Mouse (Mus musculus) layer of hippocampus, postnatal 25 days (tissue): Measurements from ENCODE around the gene Ctnna3. TPM values are rescaled to one million over a fixed set of nuclear protein-coding genes. Genes with fewer than 3 reads are reported as not detected.
A peak's percentile ranks its signal among the peaks of the same experiment; 100 is the strongest.

Experiments
- DNase-seq, 2 experiments: peaks; one replicate each; pipeline ENCODE4 v3.0.0; 2022; ENCODE audit warnings: mixed read lengths in 2 of 2, low spot score in 1 of 2; ENCODE audit errors: extremely low spot score in 1 of 2
- total RNA-seq, 2 experiments: library from RNA; stranded (reverse); gene quantifications; 2 replicates each; pipeline ENCODE4 v1.2.3; 2021

The Ctnna3 gene
- total RNA-seq, 2 experiments from 2014 or later = 1.5 to 1.7 TPM

GRCm38 (mm10) chr10:63654560-63654959 lies 224.7 kb downstream of the Ctnna3 start:
- no peak for DNase-seq

GRCm38 (mm10) chr10:63676343-63676742 lies 246.4 kb downstream of the Ctnna3 start:
- no peak for DNase-seq

GRCm38 (mm10) chr10:63689233-63689632 lies 259.3 kb downstream of the Ctnna3 start:
- no peak for DNase-seq

- no peak for DNase-seq
These were observed 259.8 kb downstream of the Ctnna3 start for GRCm38 (mm10) chr10:63689651-63690050.

GRCm38 (mm10) chr10:63692039-63692438 lies 262.1 kb downstream of the Ctnna3 start:
- DNase-seq = peak in 1 of 2 experiments; percentile 13

- DNase-seq = no peak
These were observed 280.3 kb downstream of the Ctnna3 start for GRCm38 (mm10) chr10:63710211-63710610.

GRCm38 (mm10) chr10:63712530-63712929 lies 282.6 kb downstream of the Ctnna3 start:
- DNase-seq = no peak

GRCm38 (mm10) chr10:63714151-63714550 lies 284.3 kb downstream of the Ctnna3 start:
- no peak for DNase-seq

GRCm38 (mm10) chr10:63768871-63769270 lies 339.0 kb downstream of the Ctnna3 start:
- no peak for DNase-seq

- no peak for DNase-seq
These were observed 341.8 kb downstream of the Ctnna3 start for GRCm38 (mm10) chr10:63771656-63772055.

GRCm38 (mm10) chr10:63772074-63772473 lies 342.2 kb downstream of the Ctnna3 start:
- no peak for DNase-seq

- DNase-seq = no peak
These were observed 352.1 kb downstream of the Ctnna3 start for GRCm38 (mm10) chr10:63781948-63782347.

GRCm38 (mm10) chr10:63784808-63785535 lies 355.1 kb downstream of the Ctnna3 start:
- no peak for DNase-seq

- no peak for DNase-seq
These were observed 356.5 kb downstream of the Ctnna3 start for GRCm38 (mm10) chr10:63786390-63786789.

GRCm38 (mm10) chr10:63803909-63804308 lies 374.0 kb downstream of the Ctnna3 start:
- DNase-seq = peak in 1 of 2 experiments; percentile 12

GRCm38 (mm10) chr10:63805551-63805950 lies 375.7 kb downstream of the Ctnna3 start:
- DNase-seq = no peak

GRCm38 (mm10) chr10:63806254-63806653 lies 376.4 kb downstream of the Ctnna3 start:
- no peak for DNase-seq

- no peak for DNase-seq
These were observed 380.2 kb downstream of the Ctnna3 start for GRCm38 (mm10) chr10:63810043-63810617.

- DNase-seq = no peak
These were observed 409.1 kb downstream of the Ctnna3 start for GRCm38 (mm10) chr10:63839011-63839410.

- no peak for DNase-seq
These were observed 422.0 kb downstream of the Ctnna3 start for GRCm38 (mm10) chr10:63851946-63852345.

- no peak for DNase-seq
These were observed 439.2 kb downstream of the Ctnna3 start for GRCm38 (mm10) chr10:63869123-63869522.

- peak in 1 of 2 experiments; percentile 10 for DNase-seq
These were observed 450.6 kb downstream of the Ctnna3 start for GRCm38 (mm10) chr10:63880462-63880903.
